Mouse (Mus musculus): ENCODE measurements around the gene Myt1l. TPM values are rescaled to one million over a fixed set of nuclear protein-coding genes. Genes with fewer than 3 reads are reported as not detected.

Myt1l gene
- polyA plus RNA-seq, 1 experiment = 369 TPM

- peaks cover 19% of the 10 kb centered on the region for H3K4me1 ChIP-seq (ENCODE audit: control insufficient read depth, insufficient read depth, low read length)
- no peak overlapping the region for H3K4me3 ChIP-seq (ENCODE audit: insufficient read depth, low read depth, low read length)
- TF ChIP-seq CTCF (IDR thresholded peaks at IDR 0.05; ENCODE audit: insufficient read depth, low read depth, low read length) = no peak
- no peak for TF ChIP-seq POLR2A (IDR thresholded peaks at IDR 0.05; ENCODE audit: insufficient read depth, low read depth, low read length)
- peak overlapping the region; percentile 38; the same call in 1 of the 2 replicates for H3K27ac ChIP-seq (ENCODE audit: insufficient read depth, low read depth, low read length)
- WGBS = 38% methylated on average over 4 of the region's 4 CpGs
Observed at GRCm38 (mm10) chr12:29868295-29868694, 340.1 kb downstream of the Myt1l start.

DNA sequence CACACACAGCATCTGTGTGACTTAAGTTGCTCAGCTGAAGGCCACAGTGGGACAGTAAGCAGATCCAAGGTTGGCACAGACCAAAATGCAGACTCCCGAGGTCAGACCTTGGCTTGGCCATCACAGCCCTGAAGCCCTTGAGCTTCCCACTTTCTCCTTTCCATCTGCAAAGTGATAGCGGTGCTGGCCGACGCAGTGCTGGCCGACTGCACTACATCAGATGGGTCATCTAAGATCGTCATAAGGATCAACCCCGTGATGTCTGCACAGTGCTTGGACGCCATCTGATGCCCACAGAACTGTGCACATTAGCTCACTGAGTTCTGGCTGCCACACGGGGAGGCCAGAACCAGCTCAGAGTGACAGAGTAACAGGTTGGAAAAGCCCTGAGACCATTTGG is 340.6 kb downstream of the Myt1l start:
- WGBS = 74% methylated on average over 9 of the region's 9 CpGs
- TF ChIP-seq POLR2A (IDR thresholded peaks at IDR 0.05; ENCODE audit: insufficient read depth, low read depth, low read length) = no peak
- no peak for TF ChIP-seq CTCF (IDR thresholded peaks at IDR 0.05; ENCODE audit: insufficient read depth, low read depth, low read length)
- peaks cover 22% of the 10 kb centered on the region for H3K4me1 ChIP-seq (ENCODE audit: control insufficient read depth, insufficient read depth, low read length)
- H3K4me3 ChIP-seq (ENCODE audit: insufficient read depth, low read depth, low read length) = no peak overlapping the region
- H3K27ac ChIP-seq (ENCODE audit: insufficient read depth, low read depth, low read length) = peak overlapping the region; percentile 35

- peaks cover 27% of the 10 kb centered on the region for H3K4me1 ChIP-seq (ENCODE audit: control insufficient read depth, insufficient read depth, low read length)
- peak; percentile 44; the same call in 1 of the 2 replicates for TF ChIP-seq POLR2A (IDR thresholded peaks at IDR 0.05; ENCODE audit: insufficient read depth, low read depth, low read length)
- no peak for TF ChIP-seq CTCF (IDR thresholded peaks at IDR 0.05; ENCODE audit: insufficient read depth, low read depth, low read length)
- no peak overlapping the region for H3K4me3 ChIP-seq (ENCODE audit: insufficient read depth, low read depth, low read length)
- WGBS = 6% methylated on average over 7 of the region's 7 CpGs
- H3K27ac ChIP-seq (ENCODE audit: insufficient read depth, low read depth, low read length) = peak overlapping the region; percentile 98
Observed at GRCm38 (mm10) chr12:29872156-29872815, 344.1 kb downstream of the Myt1l start.

- Histone ChIP-seq H3K4me1 (ENCODE audit: control insufficient read depth, insufficient read depth, low read length) (peaks cover 23% of the 10 kb centered on the region), H3K4me3 (ENCODE audit: insufficient read depth, low read depth, low read length) (no peak overlapping the region), H3K27ac (ENCODE audit: insufficient read depth, low read depth, low read length) (peak overlapping the region; percentile 95)
- 69% methylated on average over 1 of the region's 1 CpGs for WGBS
- no peak for TF ChIP-seq POLR2A (IDR thresholded peaks at IDR 0.05; ENCODE audit: insufficient read depth, low read depth, low read length)
- no peak for TF ChIP-seq CTCF (IDR thresholded peaks at IDR 0.05; ENCODE audit: insufficient read depth, low read depth, low read length)
Observed at GRCm38 (mm10) chr12:29873281-29873772, 345.1 kb downstream of the Myt1l start.

- TF ChIP-seq CTCF (IDR thresholded peaks at IDR 0.05; ENCODE audit: insufficient read depth, low read depth, low read length) = no peak
- no peak for TF ChIP-seq POLR2A (IDR thresholded peaks at IDR 0.05; ENCODE audit: insufficient read depth, low read depth, low read length)
- H3K27ac ChIP-seq (ENCODE audit: insufficient read depth, low read depth, low read length) = no peak overlapping the region
- peaks cover 14% of the 10 kb centered on the region for H3K4me1 ChIP-seq (ENCODE audit: control insufficient read depth, insufficient read depth, low read length)
- WGBS = 89% methylated on average over 10 of the region's 10 CpGs
- H3K4me3 ChIP-seq (ENCODE audit: insufficient read depth, low read depth, low read length) = no peak overlapping the region
Observed at GRCm38 (mm10) chr12:29877977-29878376, 349.8 kb downstream of the Myt1l start.

GRCm38 (mm10) chr12:29882871-29883617 is 354.9 kb downstream of the Myt1l start:
- H3K4me3 ChIP-seq (ENCODE audit: insufficient read depth, low read depth, low read length) = no peak overlapping the region
- peak overlapping the region; percentile 74 for H3K27ac ChIP-seq (ENCODE audit: insufficient read depth, low read depth, low read length)
- 12% methylated on average over 9 of the region's 9 CpGs for WGBS
- H3K4me1 ChIP-seq (ENCODE audit: control insufficient read depth, insufficient read depth, low read length) = peaks cover 15% of the 10 kb centered on the region
- TF ChIP-seq CTCF (IDR thresholded peaks at IDR 0.05; ENCODE audit: insufficient read depth, low read depth, low read length) (peak; percentile 76), POLR2A (IDR thresholded peaks at IDR 0.05; ENCODE audit: insufficient read depth, low read depth, low read length) (no peak)

DNA sequence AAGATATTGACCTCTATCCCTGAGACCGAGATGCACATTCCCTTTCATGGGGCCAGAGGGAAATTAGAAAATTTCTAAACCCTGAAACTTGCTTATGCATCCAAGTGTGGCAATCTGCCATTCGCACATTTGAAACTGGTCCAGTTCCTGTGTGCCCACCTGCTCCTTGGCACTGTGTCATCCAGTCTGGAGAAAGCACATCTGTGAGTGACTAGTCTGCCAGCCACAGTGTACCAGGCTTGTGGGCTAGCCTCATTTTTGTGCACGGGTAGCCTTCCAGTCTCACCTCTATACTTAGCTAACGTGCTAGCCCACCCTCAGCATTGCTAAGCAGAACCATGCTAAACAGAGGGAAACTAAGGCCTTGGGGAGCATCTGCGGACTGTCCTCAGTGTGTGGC is 356.2 kb downstream of the Myt1l start:
- H3K27ac ChIP-seq (ENCODE audit: insufficient read depth, low read depth, low read length) = peak overlapping the region; percentile 88
- 48% methylated on average over 5 of the region's 5 CpGs for WGBS
- peaks cover 15% of the 10 kb centered on the region for H3K4me1 ChIP-seq (ENCODE audit: control insufficient read depth, insufficient read depth, low read length)
- TF ChIP-seq CTCF (IDR thresholded peaks at IDR 0.05; ENCODE audit: insufficient read depth, low read depth, low read length) = no peak
- TF ChIP-seq POLR2A (IDR thresholded peaks at IDR 0.05; ENCODE audit: insufficient read depth, low read depth, low read length) = no peak
- no peak overlapping the region for H3K4me3 ChIP-seq (ENCODE audit: insufficient read depth, low read depth, low read length)

DNA sequence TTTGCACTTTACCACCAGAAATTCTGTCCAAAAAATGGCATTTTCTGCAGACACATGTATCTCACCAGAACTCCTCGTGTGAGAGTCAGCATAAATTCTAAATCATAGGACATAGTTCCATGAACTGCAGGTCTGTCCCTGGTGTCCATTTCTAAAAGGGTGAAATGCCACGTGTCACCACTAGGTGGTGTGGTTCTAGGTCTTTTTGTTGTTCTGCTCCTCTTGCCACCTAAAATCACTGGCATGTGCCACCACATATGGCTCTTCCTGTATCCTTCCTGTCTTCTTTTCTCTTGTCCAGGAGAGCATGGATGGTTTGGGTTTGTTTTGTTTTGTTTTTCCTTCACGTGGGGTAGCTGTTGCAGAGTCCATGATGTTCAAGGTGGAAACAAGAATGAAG is 366.5 kb downstream of the Myt1l start:
- H3K4me1 ChIP-seq (ENCODE audit: control insufficient read depth, insufficient read depth, low read length) = no peaks in the 10 kb centered on the region
- H3K4me3 ChIP-seq (ENCODE audit: insufficient read depth, low read depth, low read length) = no peak overlapping the region
- 23% methylated on average over 3 of the region's 3 CpGs for WGBS
- no peak overlapping the region for H3K27ac ChIP-seq (ENCODE audit: insufficient read depth, low read depth, low read length)
- TF ChIP-seq POLR2A (IDR thresholded peaks at IDR 0.05; ENCODE audit: insufficient read depth, low read depth, low read length) (no peak), CTCF (IDR thresholded peaks at IDR 0.05; ENCODE audit: insufficient read depth, low read depth, low read length) (no peak)

GRCm38 (mm10) chr12:29897533-29898085 is 369.4 kb downstream of the Myt1l start:
- WGBS = 34% methylated on average over 3 of the region's 3 CpGs
- H3K4me3 ChIP-seq (ENCODE audit: insufficient read depth, low read depth, low read length) = no peak overlapping the region
- TF ChIP-seq POLR2A (IDR thresholded peaks at IDR 0.05; ENCODE audit: insufficient read depth, low read depth, low read length) (no peak), CTCF (IDR thresholded peaks at IDR 0.05; ENCODE audit: insufficient read depth, low read depth, low read length) (no peak)
- H3K4me1 ChIP-seq (ENCODE audit: control insufficient read depth, insufficient read depth, low read length) = no peaks in the 10 kb centered on the region
- H3K27ac ChIP-seq (ENCODE audit: insufficient read depth, low read depth, low read length) = no peak overlapping the region
